Mouse (Mus musculus) midbrain, embryonic 13.5 days (tissue): ENCODE measurements at regions not wholly inside any gene's neighbourhood (a gene's known extent, or its start where the extent isn't known, plus 50 kb on each side); places are given as distances from the start of the nearest gene placed in this dataset.

Source experiments
- ATAC-seq: fragments of 200-750 bp; cut with Nextera tagmentation; 2 replicates; pipeline ENCODE4 v1.8.0; 2017; ENCODE audit warnings: mild to moderate bottlenecking, moderate TSS enrichment, moderate library complexity
- H3K27ac ChIP-seq: fragments of 300-500 bp; sonication (generic); 2 replicates; pipeline ENCODE4 v1.5.1; 2015; ENCODE audit warnings: inconsistent platforms, mild to moderate bottlenecking, moderate library complexity
- H3K27me3 ChIP-seq: fragments of 300-500 bp; sonication (generic); 2 replicates; pipeline ENCODE4 v1.6.1; 2015; ENCODE audit warnings: mild to moderate bottlenecking, inconsistent platforms
- H3K36me3 ChIP-seq: fragments of 300-500 bp; sonication (generic); 2 replicates; pipeline ENCODE4 v1.6.1; 2015; ENCODE audit warnings: mild to moderate bottlenecking, inconsistent platforms
- H3K4me1 ChIP-seq: fragments of 300-500 bp; sonication (generic); replicated peaks from 2 replicates; pipeline ENCODE4 v1.6.1; 2015; ENCODE audit warnings: inconsistent platforms
- H3K4me2 ChIP-seq: fragments of 300-500 bp; sonication (generic); replicated peaks from 2 replicates; pipeline ENCODE4 v1.6.1; 2015; ENCODE audit warnings: moderate library complexity, mild to moderate bottlenecking, inconsistent platforms
- H3K4me3 ChIP-seq: fragments of 300-500 bp; sonication (generic); replicated peaks from 2 replicates; pipeline ENCODE4 v1.5.1; 2015; ENCODE audit warnings: mild to moderate bottlenecking, inconsistent platforms
- H3K9ac ChIP-seq: fragments of 300-500 bp; sonication (generic); replicated peaks from 2 replicates; pipeline ENCODE4 v1.6.1; 2015; ENCODE audit warnings: mild to moderate bottlenecking, inconsistent platforms
- H3K9me3 ChIP-seq: fragments of 300-500 bp; sonication (generic); 2 replicates; pipeline ENCODE4 v1.6.1; 2016; ENCODE audit warnings: mild to moderate bottlenecking, inconsistent platforms
- WGBS: fragments of 180-500 bp; shearing (Covaris S2); methylation state at CpG from one replicate; pipeline ENCODE4 v1.1.7; 2015; 5-methylcytosine and 5-hydroxymethylcytosine counted together

- no peak overlapping the region for H3K4me2 ChIP-seq
- no peaks in the 10 kb centered on the region for H3K27me3 ChIP-seq
- no peaks in the 10 kb centered on the region for H3K9me3 ChIP-seq
- no peak for ATAC-seq
- no peak overlapping the region for H3K27ac ChIP-seq
- H3K9ac ChIP-seq = no peak overlapping the region
- no peaks in the 10 kb centered on the region for H3K4me1 ChIP-seq
- H3K4me3 ChIP-seq = no peak overlapping the region
- 68% methylated on average over 3 of the region's 3 CpGs for WGBS
- H3K36me3 ChIP-seq = no peaks in the 10 kb centered on the region
Measured at GRCm38 (mm10) chr7:74667106-74667505, 112.5 kb upstream of the Slco3a1 start.

- Histone ChIP-seq H3K4me2 (no peak overlapping the region), H3K9me3 (no peaks in the 10 kb centered on the region), H3K27me3 (no peaks in the 10 kb centered on the region), H3K9ac (no peak overlapping the region), H3K4me1 (no peaks in the 10 kb centered on the region), H3K27ac (no peak overlapping the region), H3K36me3 (no peaks in the 10 kb centered on the region), H3K4me3 (no peak overlapping the region)
- ATAC-seq = no peak
- 94% methylated on average over 1 of the region's 1 CpGs for WGBS
Measured at GRCm38 (mm10) chr7:74663820-74664219, 109.2 kb upstream of the Slco3a1 start.

DNA sequence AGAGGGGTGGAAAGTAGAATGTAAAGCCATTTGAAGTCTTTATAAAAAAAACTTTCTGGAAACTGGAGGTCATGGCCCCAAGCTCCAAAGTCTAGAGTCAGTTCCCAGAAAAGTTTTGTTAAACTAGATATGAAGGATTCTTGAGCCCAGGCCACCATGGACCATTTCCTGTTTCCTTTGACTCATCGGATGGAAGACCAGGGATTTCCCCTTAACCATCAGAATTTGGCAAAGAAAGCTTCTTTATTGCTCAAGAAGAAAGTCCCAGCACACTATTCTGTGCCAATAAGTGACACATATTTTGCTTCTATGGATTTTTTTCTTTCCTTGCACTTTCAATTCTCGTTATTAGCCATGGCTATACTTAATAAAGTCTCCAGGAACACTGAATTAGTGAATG is 92.7 kb upstream of the Slco3a1 start:
- no peaks in the 10 kb centered on the region for H3K36me3 ChIP-seq
- no peaks in the 10 kb centered on the region for H3K9me3 ChIP-seq
- H3K4me1 ChIP-seq = peaks cover 4% of the 10 kb centered on the region; the same call in 1 of the 2 replicates
- 81% methylated on average over 2 of the region's 2 CpGs for WGBS
- no peak for ATAC-seq
- H3K27me3 ChIP-seq = no peaks in the 10 kb centered on the region
- no peak overlapping the region for H3K27ac ChIP-seq
- H3K4me3 ChIP-seq = no peak overlapping the region
- no peak overlapping the region for H3K4me2 ChIP-seq
- no peak overlapping the region for H3K9ac ChIP-seq

DNA sequence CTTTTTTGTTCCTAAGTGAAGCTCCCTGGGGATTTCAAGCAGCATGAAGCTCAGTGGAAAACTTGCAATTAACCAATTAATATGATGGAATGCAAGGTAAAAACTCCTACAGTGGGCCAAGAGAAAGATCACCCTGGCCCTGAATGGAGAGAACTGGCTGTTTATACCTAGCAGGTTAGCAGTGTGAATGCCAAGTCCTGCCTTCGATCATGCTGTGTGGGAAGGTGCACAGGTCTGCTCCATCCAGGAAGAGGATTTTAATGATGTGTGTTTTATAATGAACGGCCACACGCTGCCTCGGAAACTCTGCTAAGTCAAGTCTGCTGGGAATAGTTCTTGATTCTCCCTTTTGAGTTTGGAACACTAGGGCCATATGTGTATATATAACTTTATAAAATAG is 85.6 kb upstream of the Slco3a1 start:
- Histone ChIP-seq H3K9me3 (no peaks in the 10 kb centered on the region), H3K4me3 (no peak overlapping the region), H3K4me1 (no peaks in the 10 kb centered on the region), H3K27ac (no peak overlapping the region), H3K27me3 (no peaks in the 10 kb centered on the region), H3K9ac (no peak overlapping the region), H3K4me2 (no peak overlapping the region), H3K36me3 (no peaks in the 10 kb centered on the region)
- no peak for ATAC-seq
- 92% methylated on average over 4 of the region's 4 CpGs for WGBS

DNA sequence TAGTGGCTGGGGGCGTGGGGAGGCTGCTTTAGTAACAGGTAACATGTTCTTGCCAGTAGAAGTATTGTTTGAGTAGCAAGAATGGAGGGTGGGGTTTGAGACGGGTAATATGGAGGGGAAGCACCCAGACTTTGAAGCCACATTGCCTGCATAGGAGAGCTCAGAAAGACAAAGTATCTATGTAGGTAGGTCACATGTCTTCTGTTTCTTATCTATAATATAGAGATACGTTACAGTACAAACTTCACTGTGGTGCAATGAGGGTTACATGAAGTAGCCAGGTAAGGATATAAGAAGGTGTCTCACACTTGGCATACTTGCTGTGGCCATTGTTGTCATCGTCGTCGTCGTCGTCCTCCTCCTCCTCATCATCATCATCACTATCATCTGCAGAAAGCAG is 77.6 kb upstream of the Slco3a1 start:
- Histone ChIP-seq H3K36me3 (no peaks in the 10 kb centered on the region), H3K9me3 (no peaks in the 10 kb centered on the region), H3K4me2 (no peak overlapping the region), H3K4me1 (no peaks in the 10 kb centered on the region), H3K27ac (no peak overlapping the region), H3K4me3 (no peak overlapping the region), H3K27me3 (no peaks in the 10 kb centered on the region), H3K9ac (no peak overlapping the region)
- no peak for ATAC-seq
- 89% methylated on average over 8 of the region's 8 CpGs for WGBS

DNA sequence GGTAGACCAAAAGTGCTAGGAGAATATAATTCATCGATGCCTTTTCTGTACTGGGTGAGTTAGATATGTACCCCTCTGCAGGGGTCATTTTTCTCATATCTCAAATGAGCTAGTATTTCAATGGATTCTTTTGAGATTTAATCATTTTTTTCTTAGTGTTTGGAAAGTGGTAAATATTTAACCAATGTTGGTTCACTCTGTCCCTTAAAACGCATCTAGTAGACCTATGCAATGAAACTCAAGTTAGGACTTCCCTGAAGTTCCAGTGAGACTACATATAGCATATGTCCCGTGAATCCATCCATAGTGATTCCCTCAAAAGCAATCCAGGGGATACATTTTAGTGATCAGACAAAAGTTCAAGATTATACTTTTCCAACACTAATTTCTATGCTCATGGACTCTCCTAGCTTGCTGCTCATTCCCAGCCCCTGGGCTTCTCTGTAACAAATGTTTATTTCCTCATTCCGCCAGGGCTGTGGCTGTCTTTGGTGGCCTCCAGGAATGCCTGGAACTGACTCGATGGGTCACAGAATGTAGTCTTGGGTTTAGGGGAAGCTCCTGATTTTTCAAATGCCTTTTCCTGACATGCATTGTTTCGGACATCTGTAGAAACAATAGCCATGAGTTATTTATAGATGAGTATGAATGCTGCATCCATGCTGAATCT is 74.4 kb upstream of the Slco3a1 start:
- Histone ChIP-seq H3K36me3 (no peaks in the 10 kb centered on the region), H3K4me1 (no peaks in the 10 kb centered on the region)
- 88% methylated on average over 6 of the region's 6 CpGs for WGBS

More for the DNA sequence above, 74.4 kb upstream of the Slco3a1 start:
- H3K4me2 ChIP-seq = no peak overlapping the region
- no peak overlapping the region for H3K27ac ChIP-seq
- no peak overlapping the region for H3K9ac ChIP-seq
- no peaks in the 10 kb centered on the region for H3K9me3 ChIP-seq
- H3K4me3 ChIP-seq = no peak overlapping the region
- no peaks in the 10 kb centered on the region for H3K27me3 ChIP-seq
- ATAC-seq = no peak
